Mouse (Mus musculus) frontal cortex, adult 2 months (tissue): ENCODE measurements around the gene Cdc25a. TPM values are rescaled to one million over a fixed set of nuclear protein-coding genes. Genes with fewer than 3 reads are reported as not detected.

Source experiments
- DNase-seq, 2 experiments: peaks; one replicate each; pipeline ENCODE4 v3.0.0; 2022; ENCODE audit warnings: low spot score in 1 of 2; ENCODE audit errors: extremely low spot score in 1 of 2
- polyA plus RNA-seq: library from polyadenylated mRNA; depleted of rRNA; stranded (reverse); fragments of >200 nt; gene quantifications from 2 replicates; pipeline ENCODE4 v1.2.3, GENCODE M21; 2012

Cdc25a gene
- polyA plus RNA-seq, 1 experiment: 4.3 TPM

DNA sequence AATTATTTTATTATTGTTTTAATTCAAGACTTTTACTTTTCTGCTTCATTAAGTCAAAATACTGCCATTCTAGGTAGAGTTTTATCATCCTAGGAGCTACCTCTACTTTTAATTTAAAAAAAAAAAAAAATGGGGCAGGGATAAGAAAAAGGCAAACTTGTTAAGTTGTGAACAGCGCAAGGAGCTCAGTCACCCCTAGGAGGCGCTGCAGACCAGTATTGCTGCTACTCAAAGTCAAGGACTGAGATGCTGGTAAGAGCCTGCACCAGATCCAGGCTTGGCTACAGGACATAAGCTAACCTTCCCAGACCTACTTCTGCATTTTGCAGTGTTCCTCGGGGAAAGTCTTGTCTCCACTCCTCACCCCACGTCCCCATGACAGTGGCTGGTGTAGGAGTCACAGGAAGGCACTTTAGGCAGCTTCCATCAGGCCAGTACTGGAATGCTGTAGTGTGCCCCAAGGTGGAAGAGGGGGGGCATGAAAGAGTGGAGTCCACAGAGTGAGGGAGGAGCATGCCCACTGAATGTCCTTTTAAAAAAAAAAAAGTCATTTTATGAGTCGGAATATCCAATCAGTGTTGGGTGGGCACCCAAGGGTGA is 17.4 kb downstream of the Cdc25a start:
- peak in 1 of 2 experiments; percentile 89 for DNase-seq

- peak; percentile 57 to 85 for DNase-seq
Measured at GRCm38 (mm10) chr9:109894413-109895090, 19.2 kb downstream of the Cdc25a start.

GRCm38 (mm10) chr9:109895593-109895992 is 20.2 kb downstream of the Cdc25a start:
- no peak for DNase-seq

DNA sequence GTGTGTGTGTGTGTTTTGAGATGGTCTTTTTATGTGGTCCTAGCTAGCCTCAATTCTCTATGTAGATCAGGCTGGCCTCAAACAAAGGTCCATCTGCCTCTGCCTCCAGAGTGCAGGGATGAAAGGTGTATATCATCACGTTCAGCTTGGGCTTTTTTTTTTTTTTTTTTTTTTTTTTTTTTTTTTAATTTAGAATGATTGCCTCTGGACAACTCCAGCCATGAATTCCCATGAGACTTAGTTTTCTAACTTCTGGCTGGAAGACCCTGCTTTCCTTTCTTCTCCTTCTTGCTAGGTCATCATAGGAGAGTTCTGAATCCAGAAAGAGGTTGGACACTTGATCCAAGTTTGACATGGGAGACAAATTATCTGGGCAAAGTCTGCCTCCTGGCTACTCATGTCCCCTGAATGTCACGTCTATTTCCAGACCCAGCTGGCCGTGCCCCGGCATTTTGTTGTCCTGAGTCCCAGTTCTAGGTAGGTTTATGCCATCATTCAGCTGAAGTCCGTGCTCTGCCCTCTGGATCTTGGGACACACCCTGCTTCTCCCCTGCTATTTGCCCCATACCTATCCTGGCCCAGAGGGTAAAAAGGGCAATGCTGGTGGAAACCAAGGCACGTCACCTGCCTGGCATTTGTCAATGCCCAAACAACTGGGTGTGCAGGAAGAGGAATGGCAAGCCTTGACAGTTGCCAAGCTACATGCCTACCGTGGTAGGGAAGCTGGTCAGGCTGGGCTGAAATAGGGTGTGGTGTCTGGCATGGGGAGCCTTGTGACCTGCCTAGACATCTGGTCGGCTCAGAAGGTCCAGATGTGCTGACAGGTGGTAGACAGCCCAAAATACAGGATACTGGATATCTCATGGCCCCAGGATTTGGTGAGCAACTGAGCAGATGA is 21.1 kb downstream of the Cdc25a start:
- no peak for DNase-seq

- DNase-seq: no peak
Measured at GRCm38 (mm10) chr9:109898027-109898426, 22.6 kb downstream of the Cdc25a start.

- no peak for DNase-seq
Measured at GRCm38 (mm10) chr9:109899361-109899760, 24.0 kb downstream of the Cdc25a start.

- no peak for DNase-seq
Measured at GRCm38 (mm10) chr9:109899774-109900173, 24.4 kb downstream of the Cdc25a start.

- no peak for DNase-seq
Measured at GRCm38 (mm10) chr9:109900604-109901003, 25.2 kb downstream of the Cdc25a start.

GRCm38 (mm10) chr9:109902246-109902645 is 26.9 kb downstream of the Cdc25a start:
- DNase-seq: no peak

- no peak for DNase-seq
Measured at GRCm38 (mm10) chr9:109902740-109903139, 27.4 kb downstream of the Cdc25a start.

- no peak for DNase-seq
Measured at GRCm38 (mm10) chr9:109907300-109907699, 31.9 kb downstream of the Cdc25a start.

- no peak for DNase-seq
Measured at GRCm38 (mm10) chr9:109907774-109908465, 32.5 kb downstream of the Cdc25a start.

GRCm38 (mm10) chr9:109909102-109909501 is 33.7 kb downstream of the Cdc25a start:
- DNase-seq: no peak

- no peak for DNase-seq
Measured at GRCm38 (mm10) chr9:109909926-109910325, 34.5 kb downstream of the Cdc25a start.

GRCm38 (mm10) chr9:109911779-109912178 is 36.4 kb downstream of the Cdc25a start:
- no peak for DNase-seq

DNA sequence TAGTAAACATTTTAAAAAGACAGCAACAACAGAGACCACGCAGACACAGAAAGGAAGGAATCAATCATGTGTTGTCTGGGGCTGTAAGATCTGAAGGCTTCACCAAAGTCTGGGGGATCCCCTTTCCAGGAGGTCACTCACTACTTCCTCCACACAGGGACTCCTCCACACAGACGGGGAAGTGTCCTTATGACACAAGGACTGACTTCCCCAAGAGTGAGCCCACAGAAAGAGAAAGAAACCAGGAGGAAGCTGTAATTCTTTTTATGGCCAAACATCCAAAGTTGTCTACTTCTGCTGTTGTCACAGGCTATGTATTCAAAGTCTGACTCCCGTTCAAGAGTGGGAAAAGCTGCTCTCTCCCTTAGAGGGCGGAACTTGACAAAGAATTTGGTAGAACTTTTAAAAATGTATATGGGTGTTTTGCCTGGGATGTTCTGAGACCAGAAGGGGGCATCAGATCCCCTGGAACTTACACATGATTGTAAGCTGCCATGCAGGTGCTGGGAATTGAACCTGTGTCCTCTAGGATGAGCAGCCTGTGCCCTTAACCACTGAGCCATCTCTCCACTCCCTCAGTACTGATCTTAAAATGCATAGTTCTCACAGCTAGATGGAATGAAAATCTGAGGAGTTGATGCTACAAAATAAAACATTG is 39.0 kb downstream of the Cdc25a start:
- DNase-seq: no peak

GRCm38 (mm10) chr9:109917931-109918330 is 42.6 kb downstream of the Cdc25a start:
- no peak for DNase-seq

DNA sequence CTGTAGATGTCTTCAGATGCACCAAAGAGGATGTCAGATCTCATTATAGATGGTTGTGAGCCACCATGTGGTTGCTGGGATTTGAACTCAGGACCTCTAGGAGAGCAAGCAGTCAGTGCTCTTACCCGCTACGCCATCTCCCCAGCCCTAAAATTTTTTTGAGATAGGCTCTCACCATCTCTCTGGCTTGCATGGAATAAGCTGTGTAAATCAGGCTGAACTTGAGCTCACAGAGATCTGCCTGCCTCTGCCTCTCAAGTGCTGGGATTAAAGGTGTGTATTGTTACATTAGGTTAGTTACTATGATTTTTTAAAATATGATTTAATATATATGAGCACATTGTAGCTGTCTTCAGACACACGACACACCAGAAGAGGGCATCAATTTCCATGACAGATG is 53.8 kb downstream of the Cdc25a start:
- no peak for DNase-seq

DNA sequence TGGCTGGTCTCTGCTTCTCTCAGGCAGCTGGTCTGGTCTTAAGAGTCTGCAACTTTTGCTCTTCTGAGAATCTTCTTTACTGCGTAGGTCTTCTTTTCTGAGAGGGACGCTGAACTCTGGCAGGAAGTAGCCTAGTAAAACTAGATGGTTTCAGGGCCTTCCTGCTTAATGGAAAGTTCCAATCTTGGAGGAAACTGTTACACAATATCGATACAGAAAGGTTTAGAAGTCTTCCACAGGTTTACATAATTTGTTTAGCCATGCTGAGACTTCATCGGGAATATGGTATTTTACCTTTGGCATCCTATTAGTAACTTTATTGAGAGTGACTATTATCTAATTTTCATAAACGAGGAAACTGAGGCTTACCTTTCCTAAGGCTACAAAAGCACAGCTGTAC is 54.7 kb downstream of the Cdc25a start:
- no peak for DNase-seq

DNA sequence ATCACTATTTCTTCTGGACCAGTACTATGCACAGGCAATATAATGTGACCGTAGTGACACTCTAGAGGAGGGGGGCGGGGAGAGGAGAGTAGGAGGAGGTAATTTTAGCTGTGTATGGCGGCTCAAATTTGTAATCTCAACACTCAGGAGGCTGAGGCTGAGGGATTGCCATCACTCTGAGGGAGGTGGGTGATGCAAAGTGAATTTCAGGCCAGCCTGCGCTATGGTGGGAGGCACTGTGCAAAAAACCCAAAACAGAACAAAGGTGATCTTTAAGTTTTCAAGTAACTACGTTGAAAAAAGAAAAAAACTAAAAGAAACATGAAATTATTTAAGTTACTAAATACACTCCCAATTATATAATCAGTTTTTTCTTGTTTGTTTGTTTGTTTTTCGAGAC is 55.4 kb downstream of the Cdc25a start:
- no peak for DNase-seq
